Mouse (Mus musculus): Measurements from ENCODE around the gene 1520401A03Rik.

DNA sequence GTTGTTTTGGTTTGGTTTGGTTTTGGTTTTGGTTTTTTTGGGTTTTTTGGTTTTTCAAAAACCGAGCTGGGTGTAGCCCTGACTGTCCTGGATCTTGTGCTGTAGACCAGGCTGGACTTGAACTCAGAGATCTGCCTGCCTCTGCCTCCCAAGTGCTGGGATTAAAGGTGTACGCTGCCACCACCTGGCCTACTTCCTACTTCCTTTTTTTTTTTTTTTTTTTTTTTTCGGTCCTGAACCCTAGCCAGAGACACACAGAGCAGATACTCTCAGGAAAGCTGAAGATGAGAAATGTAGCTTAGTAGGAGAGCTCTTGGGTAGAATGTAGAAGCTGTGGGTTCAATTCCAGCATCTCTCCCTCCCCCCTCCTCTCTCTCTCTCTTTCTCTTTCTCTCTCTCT is 64.1 kb downstream of the 1520401A03Rik start:
- TF ChIP-seq POLR2A (IDR thresholded peaks at IDR 0.05; ENCODE audit: extremely low read depth, insufficient read depth, low read length) (no peak), CTCF (IDR thresholded peaks at IDR 0.05; ENCODE audit: extremely low read depth, insufficient read depth, low read length) (no peak)

Data from cortical plate, adult 2 months (tissue).